Mouse (Mus musculus) ES-Bruce4 (cell line): Measurements from ENCODE around the gene Ermap.

Source experiments
- CTCF ChIP-seq: IDR thresholded peaks from one replicate; pipeline ENCODE4 v1.8.1; 2011; ENCODE audit warnings: low read depth, low read length
- EP300 ChIP-seq: IDR thresholded peaks from 2 replicates; pipeline ENCODE4 v1.6.1; 2011; ENCODE audit warnings: low read depth, low read length; ENCODE audit not compliant: insufficient read depth
- POLR2A ChIP-seq: IDR thresholded peaks from one replicate; pipeline ENCODE4 v1.8.1; 2011; ENCODE audit warnings: low read length; ENCODE audit not compliant: insufficient read depth

DNA sequence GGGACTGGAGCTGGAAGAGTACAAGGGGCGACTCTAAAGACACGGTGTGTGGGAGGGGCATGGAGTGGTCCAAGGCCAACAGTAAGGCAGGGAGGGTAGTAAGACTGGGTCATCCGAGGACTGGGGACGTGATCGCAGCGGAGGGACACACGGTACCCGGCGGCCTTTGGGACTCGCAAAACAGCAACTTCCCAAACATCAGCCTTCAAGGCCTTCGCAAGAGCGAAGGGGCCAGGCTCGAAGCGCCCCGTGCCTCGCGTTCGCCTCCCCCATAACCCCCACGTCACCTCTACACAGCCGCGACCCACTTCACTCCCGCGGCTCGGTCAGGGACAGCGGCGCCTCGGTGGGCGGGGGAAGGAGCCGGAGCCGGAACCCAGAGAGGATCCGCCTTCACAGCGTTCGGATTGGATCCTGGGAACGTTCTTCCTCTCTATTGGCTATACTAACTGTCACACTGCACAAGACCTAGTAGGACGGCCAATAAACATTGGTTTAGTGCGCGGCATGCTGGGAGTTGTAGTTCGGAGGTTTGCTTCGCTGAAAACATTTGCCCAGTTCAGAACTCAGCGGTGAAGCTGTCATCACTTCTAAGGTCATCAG is 15.9 kb downstream of the Ermap start, which contains the start of gene Zfp691:
- no peak for TF ChIP-seq EP300
- no peak for TF ChIP-seq CTCF
- TF ChIP-seq POLR2A: no peak
